Mouse (Mus musculus) left cerebral cortex, postnatal 36 days (tissue): Measurements from ENCODE around the gene Dcaf10. TPM values are rescaled to one million over a fixed set of nuclear protein-coding genes. Genes with fewer than 3 reads are reported as not detected.
"Not testable (repeated sequence)": the region's sequence is repeated elsewhere in the genome, so short reads cannot be mapped to it uniquely, and the experiment has no call there.

Experiments used
- DNase-seq, 2 experiments: peaks; one replicate each; pipeline ENCODE4 v3.0.0; 2021 to 2022; ENCODE audit warnings: low spot score in 2 of 2, mixed read lengths in 1 of 2
- intact Hi-C: fragments of 180-260 bp; cut with DNase I; formaldehyde crosslinking; loops from one replicate; pipeline ENCODE4 v1.15.1; 2025
- total RNA-seq, 2 experiments: library from RNA; stranded (reverse); gene quantifications; 2 replicates each; pipeline ENCODE4 v1.2.3; 2021

Gene Dcaf10
- total RNA-seq, 2 experiments from 2014 or later = 19.3 to 22.7 TPM

- DNase-seq = no peak
- intact Hi-C loops = no loop called here
Observed at GRCm38 (mm10) chr4:45392572-45392971, 50.7 kb downstream of the Dcaf10 start.

- no peak for DNase-seq
- intact Hi-C loops = no loop called here
Observed at GRCm38 (mm10) chr4:45392994-45393393, 51.1 kb downstream of the Dcaf10 start.

- intact Hi-C loops = no loop called here
Observed at GRCm38 (mm10) chr4:45393658-45394057, 51.8 kb downstream of the Dcaf10 start.

GRCm38 (mm10) chr4:45396211-45396610 lies 54.3 kb downstream of the Dcaf10 start:
- intact Hi-C loops, DNase-seq: not testable (repeated sequence)

More at GRCm38 (mm10) chr4:45393658-45394057, 51.8 kb downstream of the Dcaf10 start:
- DNase-seq = no peak

GRCm38 (mm10) chr4:45398315-45398714 lies 56.4 kb downstream of the Dcaf10 start:
- intact Hi-C loops, DNase-seq: not testable (repeated sequence)

GRCm38 (mm10) chr4:45399421-45400210 lies 57.7 kb downstream of the Dcaf10 start:
- intact Hi-C loops = loop anchor here (10.0 kb wide), 2 partner anchors 305 to 385 kb away; partner anchors contain the start of genes Polr1e and Zbtb5

GRCm38 (mm10) chr4:45402281-45402680 lies 60.4 kb downstream of the Dcaf10 start:
- DNase-seq = no peak
- intact Hi-C loops = loop anchor here (10.0 kb wide), 2 partner anchors 307 to 387 kb away; partner anchors contain the start of genes Polr1e and Zbtb5

More at GRCm38 (mm10) chr4:45399421-45400210, 57.7 kb downstream of the Dcaf10 start:
- DNase-seq = no peak

- intact Hi-C loops = loop anchor here (10.0 kb wide), 2 partner anchors 308 to 388 kb away; partner anchors contain the start of genes Polr1e and Zbtb5
Observed at GRCm38 (mm10) chr4:45402878-45403498, 61.1 kb downstream of the Dcaf10 start.

GRCm38 (mm10) chr4:45403499-45403878 lies 61.6 kb downstream of the Dcaf10 start:
- intact Hi-C loops = loop anchor here (10.0 kb wide), 2 partner anchors 309 to 389 kb away; partner anchors contain the start of genes Polr1e and Zbtb5
- no peak for DNase-seq

More at GRCm38 (mm10) chr4:45402878-45403498, 61.1 kb downstream of the Dcaf10 start:
- no peak for DNase-seq

- intact Hi-C loops = loop anchor here (10.0 kb wide), 2 partner anchors 309 to 389 kb away; partner anchors contain the start of genes Polr1e and Zbtb5
- DNase-seq = no peak
Observed at GRCm38 (mm10) chr4:45404086-45404485, 62.2 kb downstream of the Dcaf10 start.

- intact Hi-C loops = loop anchor here (10.0 kb wide), 2 partner anchors 311 to 391 kb away; partner anchors contain the start of genes Polr1e and Zbtb5
- DNase-seq = no peak
Observed at GRCm38 (mm10) chr4:45405315-45405714, 63.4 kb downstream of the Dcaf10 start.

GRCm38 (mm10) chr4:45406397-45406796 lies 64.5 kb downstream of the Dcaf10 start:
- intact Hi-C loops = loop anchor here (10.0 kb wide), 2 partner anchors 312 to 392 kb away; partner anchors contain the start of genes Polr1e and Zbtb5
- DNase-seq = no peak

GRCm38 (mm10) chr4:45407001-45407702 lies 65.3 kb downstream of the Dcaf10 start:
- no peak for DNase-seq
- intact Hi-C loops = loop anchor here (10.0 kb wide), 2 partner anchors 312 to 392 kb away; partner anchors contain the start of genes Polr1e and Zbtb5

GRCm38 (mm10) chr4:45407703-45408334 lies 65.9 kb downstream of the Dcaf10 start:
- intact Hi-C loops = loop anchor here (10.0 kb wide), 2 partner anchors 313 to 393 kb away; partner anchors contain the start of genes Polr1e and Zbtb5
- DNase-seq = no peak

- intact Hi-C loops = loop anchor here (10.0 kb wide), 2 partner anchors 314 to 394 kb away; partner anchors contain the start of genes Polr1e and Zbtb5
- DNase-seq = peak; percentile 84 to 86
Observed at GRCm38 (mm10) chr4:45408427-45409132, 66.7 kb downstream of the Dcaf10 start, which contains the start of gene Slc25a51. Slc25a51 (minus strand) TSS chr4:45408766.

- intact Hi-C loops = loop anchor here (10.0 kb wide), 2 partner anchors 314 to 394 kb away; partner anchors contain the start of genes Polr1e and Zbtb5
- DNase-seq = peak; percentile 17 to 28
Observed at GRCm38 (mm10) chr4:45409270-45409669, 67.4 kb downstream of the Dcaf10 start.

GRCm38 (mm10) chr4:45411181-45411790 lies 69.4 kb downstream of the Dcaf10 start:
- no peak for DNase-seq
- intact Hi-C loops = no loop called here
